Mouse (Mus musculus) megakaryocyte-erythroid progenitor cell, adult 5-6 weeks (primary cell): Measurements from ENCODE around the gene Rmdn3. TPM values are rescaled to one million over a fixed set of nuclear protein-coding genes. Genes with fewer than 3 reads are reported as not detected.

Experiments
- ATAC-seq: replicated peaks from 2 replicates; pipeline ENCODE4 v1.8.0; 2016; ENCODE audit warnings: mild to moderate bottlenecking, inconsistent platforms; ENCODE audit not compliant: severe bottlenecking, poor library complexity, low FRiP score, low TSS enrichment
- total RNA-seq, 2 experiments: library from RNA; stranded (forward) in 1 of 2; stranded (reverse) in 1 of 2; fragments of 200-1000, 215-1000 nt in 1 of 2; fragments of >200 nt in 1 of 2; fragmentation: Nextera tagmentation in 1 of 2; gene quantifications; 2 replicates each; pipeline ENCODE4 v1.2.3; 2014 to 2017

The Rmdn3 gene
- total RNA-seq, 2 experiments from 2014 or later: 58.7 to 61.9 TPM

DNA sequence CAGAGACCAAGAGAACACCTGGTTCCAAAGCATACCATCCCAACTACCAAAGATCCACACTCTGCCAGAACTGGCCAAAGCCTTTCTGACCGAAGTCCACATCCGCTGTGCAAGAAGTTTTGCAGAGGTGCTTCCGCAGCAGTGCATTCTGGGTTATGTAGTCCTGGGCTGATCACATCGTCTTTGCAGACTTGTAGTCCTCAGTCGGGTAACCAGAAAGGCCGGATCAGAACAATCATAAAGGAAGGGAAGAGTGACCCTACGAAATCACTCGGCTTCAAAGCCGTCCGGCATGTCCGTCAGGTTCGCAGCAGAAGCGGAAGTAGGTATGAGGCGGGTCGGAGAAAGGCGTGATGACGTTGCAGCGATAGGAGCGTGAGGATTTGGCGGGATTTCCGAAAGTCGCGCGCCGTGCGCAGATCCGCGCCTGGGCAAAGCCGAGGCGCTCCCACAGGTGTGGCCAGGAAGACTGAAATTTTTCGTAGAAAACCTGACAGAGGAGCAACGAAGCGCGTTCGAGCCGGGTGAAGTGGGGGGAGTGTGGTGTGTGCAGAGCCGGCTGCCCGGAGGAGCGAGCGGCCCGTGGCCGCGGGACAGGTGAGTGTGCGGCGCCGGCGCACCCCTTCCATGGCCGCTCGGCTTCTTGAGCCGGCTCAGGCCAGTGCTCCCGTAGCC is 44.3 kb downstream of the Rmdn3 start, which contains the start of gene Rad51:
Rad51 (plus strand) TSS at position 356 of the 675 bp plus-strand sequence.
- ATAC-seq: peak; percentile 89

- no peak for ATAC-seq
Observed at GRCm38 (mm10) chr2:119111060-119111459, 45.8 kb downstream of the Rmdn3 start.

- no peak for ATAC-seq
Observed at GRCm38 (mm10) chr2:119108554-119108953, 48.3 kb downstream of the Rmdn3 start.

DNA sequence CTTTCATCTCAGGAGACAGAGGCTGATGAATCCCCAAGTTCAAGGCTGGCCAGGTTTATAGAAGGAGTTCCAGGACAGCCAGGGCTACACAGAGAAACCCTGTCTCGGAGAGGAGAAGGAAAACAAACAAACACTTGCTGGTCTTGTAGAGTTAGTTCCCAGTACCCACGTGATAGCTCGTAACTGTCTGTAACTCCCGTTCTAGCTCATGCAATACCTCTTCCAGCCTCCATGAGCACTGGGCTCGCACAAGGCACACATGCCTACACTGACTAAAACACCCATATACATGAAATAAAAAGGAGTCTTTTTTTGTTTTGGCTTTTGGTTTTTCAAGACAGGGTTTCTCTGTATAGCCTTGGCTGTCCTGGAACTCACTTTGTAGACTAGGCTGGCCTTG is 50.3 kb downstream of the Rmdn3 start:
- ATAC-seq: 0 out of 2 replicates have a peak, but pooled peaks have one; percentile 61

- no peak for ATAC-seq
Observed at GRCm38 (mm10) chr2:119101552-119101951, 55.3 kb downstream of the Rmdn3 start.

Other genes with a start within 250 kb of the Rmdn3 start
- 2.2 and 3.6 TPM in 2 replicates for gene Chst14, start 230.5 kb downstream of the Rmdn3 start, total RNA-seq (2014; fragmentation: Nextera tagmentation)
- 1.1 and 1.7 TPM in 2 replicates for gene Chst14, start 230.5 kb downstream of the Rmdn3 start, total RNA-seq (2017)
- gene Ccdc32, start 127.6 kb downstream of the Rmdn3 start, total RNA-seq (2014; fragmentation: Nextera tagmentation): 15.1 and 18.7 TPM in 2 replicates
- 16.6 and 18.7 TPM in 2 replicates for gene Ccdc32, start 127.6 kb downstream of the Rmdn3 start, total RNA-seq (2017)
- gene Rpusd2, start 122.2 kb downstream of the Rmdn3 start, total RNA-seq (2014; fragmentation: Nextera tagmentation): 19.0 and 25.4 TPM in 2 replicates
- gene Rpusd2, start 122.2 kb downstream of the Rmdn3 start, total RNA-seq (2017): 20.1 and 23.0 TPM in 2 replicates
- gene Knl1, start 109.9 kb downstream of the Rmdn3 start, total RNA-seq (2014; fragmentation: Nextera tagmentation): 79.0 and 81.2 TPM in 2 replicates
- gene Knl1, start 109.9 kb downstream of the Rmdn3 start, total RNA-seq (2017): 89.9 and 91.0 TPM in 2 replicates
- 38.1 and 53.7 TPM in 2 replicates for gene Rad51, start 44.2 kb downstream of the Rmdn3 start, total RNA-seq (2014; fragmentation: Nextera tagmentation)
- 28.4 and 33.1 TPM in 2 replicates for gene Rad51, start 44.2 kb downstream of the Rmdn3 start, total RNA-seq (2017)
- 1.0 TPM in 1 of 2 replicates, not detected in the other for gene Gchfr, start 10.7 kb upstream of the Rmdn3 start, total RNA-seq (2014; fragmentation: Nextera tagmentation)
- gene Gchfr, start 10.7 kb upstream of the Rmdn3 start, total RNA-seq (2017): not detected in 2 replicates
- gene Gm14137, start 17.5 kb upstream of the Rmdn3 start, total RNA-seq (2014; fragmentation: Nextera tagmentation): not detected in 2 replicates
- gene Gm14137, start 17.5 kb upstream of the Rmdn3 start, total RNA-seq (2017): not detected in 2 replicates
- 22.5 and 46.2 TPM in 2 replicates for gene Zfyve19, start 51.6 kb upstream of the Rmdn3 start, total RNA-seq (2014; fragmentation: Nextera tagmentation)
- 29.4 and 35.9 TPM in 2 replicates for gene Zfyve19, start 51.6 kb upstream of the Rmdn3 start, total RNA-seq (2017)
- gene Dnajc17, start 51.8 kb upstream of the Rmdn3 start, total RNA-seq (2014; fragmentation: Nextera tagmentation): 10.3 and 21.8 TPM in 2 replicates
- gene Dnajc17, start 51.8 kb upstream of the Rmdn3 start, total RNA-seq (2017): 39.6 and 52.1 TPM in 2 replicates
- gene Ppp1r14d, start 72.9 kb upstream of the Rmdn3 start, total RNA-seq (2014; fragmentation: Nextera tagmentation): not detected in 2 replicates
- gene Ppp1r14d, start 72.9 kb upstream of the Rmdn3 start, total RNA-seq (2017): not detected in 2 replicates
- gene Spint1, start 80.3 kb upstream of the Rmdn3 start, total RNA-seq (2014; fragmentation: Nextera tagmentation): not detected in 2 replicates
- 0.42 TPM in 1 of 2 replicates, not detected in the other for gene Spint1, start 80.3 kb upstream of the Rmdn3 start, total RNA-seq (2017)
- gene Rhov, start 114.2 kb upstream of the Rmdn3 start, total RNA-seq (2014; fragmentation: Nextera tagmentation): not detected in 2 replicates
- not detected in 2 replicates for gene Rhov, start 114.2 kb upstream of the Rmdn3 start, total RNA-seq (2017)
- 9.0 and 13.1 TPM in 2 replicates for gene Vps18, start 131.7 kb upstream of the Rmdn3 start, total RNA-seq (2014; fragmentation: Nextera tagmentation)
- 6.5 and 12.4 TPM in 2 replicates for gene Vps18, start 131.7 kb upstream of the Rmdn3 start, total RNA-seq (2017)
- gene Dll4, start 168.8 kb upstream of the Rmdn3 start, total RNA-seq (2014; fragmentation: Nextera tagmentation): not detected in 2 replicates
- not detected in 2 replicates for gene Dll4, start 168.8 kb upstream of the Rmdn3 start, total RNA-seq (2017)
- not detected in 2 replicates for gene Chac1, start 194.2 kb upstream of the Rmdn3 start, total RNA-seq (2014; fragmentation: Nextera tagmentation)
- gene Chac1, start 194.2 kb upstream of the Rmdn3 start, total RNA-seq (2017): not detected in 2 replicates